Mouse (Mus musculus): ENCODE measurements around the gene Itgal. TPM values are rescaled to one million over a fixed set of nuclear protein-coding genes. Genes with fewer than 3 reads are reported as not detected.
A peak's percentile ranks its signal among the peaks of the same experiment; 100 is the strongest.

The Itgal gene
- polyA plus RNA-seq, 1 experiment from 2014 or later = 0.29 TPM

GRCm38 (mm10) chr7:127287940-127288339 lies 8.1 kb upstream of the Itgal start:
- Histone ChIP-seq H3K27me3 (ENCODE audit: control insufficient read depth, insufficient read depth, low read length) (no peaks in the 10 kb centered on the region), H3K9me3 (ENCODE audit: control insufficient read depth, low read length) (no peaks in the 10 kb centered on the region; the same call in 1 of the 2 replicates), H3K27ac (ENCODE audit: low read depth, low read length) (no peak overlapping the region), H3K36me3 (ENCODE audit: control insufficient read depth, insufficient read depth, low read length) (no peaks in the 10 kb centered on the region), H3K4me3 (ENCODE audit: low read depth, low read length) (no peak overlapping the region), H3K4me1 (replicated peaks; ENCODE audit: control insufficient read depth, insufficient read depth, low read length) (no peaks in the 10 kb centered on the region), H3K4me2 (ENCODE audit: low read depth, low read length, severe bottlenecking) (no peak overlapping the region), H3K9ac (ENCODE audit: low read length) (no peak overlapping the region)
- ATAC-seq (replicated peaks; ENCODE audit: low FRiP score) (no peak), DNase-seq (ENCODE audit: low spot score) (no peak)
- 68% methylated on average over 1 of the region's 1 CpGs for WGBS

GRCm38 (mm10) chr7:127289306-127289705 lies 6.8 kb upstream of the Itgal start:
- Histone ChIP-seq H3K36me3 (ENCODE audit: control insufficient read depth, insufficient read depth, low read length) (no peaks in the 10 kb centered on the region), H3K4me3 (ENCODE audit: low read depth, low read length) (no peak overlapping the region), H3K27ac (ENCODE audit: low read depth, low read length) (no peak overlapping the region), H3K9me3 (ENCODE audit: control insufficient read depth, low read length) (no peaks in the 10 kb centered on the region; the same call in 1 of the 2 replicates), H3K4me1 (replicated peaks; ENCODE audit: control insufficient read depth, insufficient read depth, low read length) (no peaks in the 10 kb centered on the region), H3K4me2 (ENCODE audit: low read depth, low read length, severe bottlenecking) (no peak overlapping the region), H3K27me3 (ENCODE audit: control insufficient read depth, insufficient read depth, low read length) (no peaks in the 10 kb centered on the region), H3K9ac (ENCODE audit: low read length) (no peak overlapping the region)
- no peak for DNase-seq (ENCODE audit: low spot score)
- WGBS = 93% methylated on average over 2 of the region's 2 CpGs
- no peak for ATAC-seq (replicated peaks; ENCODE audit: low FRiP score)

- no peak for DNase-seq (ENCODE audit: low spot score)
- no peak for ATAC-seq (replicated peaks; ENCODE audit: low FRiP score)
- Histone ChIP-seq H3K4me3 (ENCODE audit: low read depth, low read length) (no peak overlapping the region), H3K27me3 (ENCODE audit: control insufficient read depth, insufficient read depth, low read length) (no peaks in the 10 kb centered on the region), H3K36me3 (ENCODE audit: control insufficient read depth, insufficient read depth, low read length) (no peaks in the 10 kb centered on the region), H3K27ac (ENCODE audit: low read depth, low read length) (no peak overlapping the region), H3K4me1 (replicated peaks; ENCODE audit: control insufficient read depth, insufficient read depth, low read length) (no peaks in the 10 kb centered on the region), H3K9ac (ENCODE audit: low read length) (no peak overlapping the region), H3K4me2 (ENCODE audit: low read depth, low read length, severe bottlenecking) (no peak overlapping the region), H3K9me3 (ENCODE audit: control insufficient read depth, low read length) (no peaks in the 10 kb centered on the region; the same call in 1 of the 2 replicates)
- 62% methylated on average over 8 of the region's 8 CpGs for WGBS
Observed at GRCm38 (mm10) chr7:127290142-127290541, 5.9 kb upstream of the Itgal start.

GRCm38 (mm10) chr7:127296786-127297555 lies 911 bp downstream of the Itgal start:
- Histone ChIP-seq H3K4me3 (ENCODE audit: low read depth, low read length) (no peak overlapping the region), H3K4me1 (replicated peaks; ENCODE audit: control insufficient read depth, insufficient read depth, low read length) (no peaks in the 10 kb centered on the region), H3K27me3 (ENCODE audit: control insufficient read depth, insufficient read depth, low read length) (no peaks in the 10 kb centered on the region), H3K9ac (ENCODE audit: low read length) (no peak overlapping the region), H3K27ac (ENCODE audit: low read depth, low read length) (no peak overlapping the region), H3K9me3 (ENCODE audit: control insufficient read depth, low read length) (no peaks in the 10 kb centered on the region), H3K36me3 (ENCODE audit: control insufficient read depth, insufficient read depth, low read length) (no peaks in the 10 kb centered on the region), H3K4me2 (ENCODE audit: low read depth, low read length, severe bottlenecking) (no peak overlapping the region)
- DNase-seq (ENCODE audit: low spot score) (no peak), ATAC-seq (replicated peaks; ENCODE audit: low FRiP score) (no peak)
- WGBS = 84% methylated on average over 5 of the region's 5 CpGs

GRCm38 (mm10) chr7:127297586-127298193 lies 1.6 kb downstream of the Itgal start:
- ATAC-seq (replicated peaks; ENCODE audit: low FRiP score) (no peak), DNase-seq (ENCODE audit: low spot score) (no peak)
- H3K9ac ChIP-seq (ENCODE audit: low read length) = no peak overlapping the region
- no peaks in the 10 kb centered on the region for H3K4me1 ChIP-seq (replicated peaks; ENCODE audit: control insufficient read depth, insufficient read depth, low read length)
- H3K9me3 ChIP-seq (ENCODE audit: control insufficient read depth, low read length) = no peaks in the 10 kb centered on the region
- no peak overlapping the region for H3K27ac ChIP-seq (ENCODE audit: low read depth, low read length)
- no peak overlapping the region for H3K4me3 ChIP-seq (ENCODE audit: low read depth, low read length)
- no peaks in the 10 kb centered on the region for H3K27me3 ChIP-seq (ENCODE audit: control insufficient read depth, insufficient read depth, low read length)
- 96% methylated on average over 5 of the region's 5 CpGs for WGBS
- no peak overlapping the region for H3K4me2 ChIP-seq (ENCODE audit: low read depth, low read length, severe bottlenecking)
- no peaks in the 10 kb centered on the region for H3K36me3 ChIP-seq (ENCODE audit: control insufficient read depth, insufficient read depth, low read length)

- WGBS = 78% methylated on average over 2 of the region's 2 CpGs
- H3K27me3 ChIP-seq (ENCODE audit: control insufficient read depth, insufficient read depth, low read length) = no peaks in the 10 kb centered on the region
- no peak for DNase-seq (ENCODE audit: low spot score)
- H3K4me2 ChIP-seq (ENCODE audit: low read depth, low read length, severe bottlenecking) = no peak overlapping the region
- H3K4me1 ChIP-seq (replicated peaks; ENCODE audit: control insufficient read depth, insufficient read depth, low read length) = no peaks in the 10 kb centered on the region
- no peak overlapping the region for H3K4me3 ChIP-seq (ENCODE audit: low read depth, low read length)
- H3K27ac ChIP-seq (ENCODE audit: low read depth, low read length) = no peak overlapping the region
- no peaks in the 10 kb centered on the region for H3K36me3 ChIP-seq (ENCODE audit: control insufficient read depth, insufficient read depth, low read length)
- ATAC-seq (replicated peaks; ENCODE audit: low FRiP score) = no peak
- H3K9ac ChIP-seq (ENCODE audit: low read length) = no peak overlapping the region
- H3K9me3 ChIP-seq (ENCODE audit: control insufficient read depth, low read length) = no peaks in the 10 kb centered on the region
Observed at GRCm38 (mm10) chr7:127308431-127308830, 12.4 kb downstream of the Itgal start.

- Histone ChIP-seq H3K4me1 (replicated peaks; ENCODE audit: control insufficient read depth, insufficient read depth, low read length) (no peaks in the 10 kb centered on the region), H3K4me3 (ENCODE audit: low read depth, low read length) (no peak overlapping the region), H3K27me3 (ENCODE audit: control insufficient read depth, insufficient read depth, low read length) (no peaks in the 10 kb centered on the region), H3K36me3 (ENCODE audit: control insufficient read depth, insufficient read depth, low read length) (no peaks in the 10 kb centered on the region), H3K9ac (ENCODE audit: low read length) (no peak overlapping the region), H3K9me3 (ENCODE audit: control insufficient read depth, low read length) (no peaks in the 10 kb centered on the region), H3K27ac (ENCODE audit: low read depth, low read length) (no peak overlapping the region), H3K4me2 (ENCODE audit: low read depth, low read length, severe bottlenecking) (no peak overlapping the region)
- ATAC-seq (replicated peaks; ENCODE audit: low FRiP score) (no peak), DNase-seq (ENCODE audit: low spot score) (peak; percentile 63)
- WGBS = 64% methylated on average over 4 of the region's 4 CpGs
Observed at GRCm38 (mm10) chr7:127308887-127309286, 12.8 kb downstream of the Itgal start.

- Histone ChIP-seq H3K4me3 (ENCODE audit: low read depth, low read length) (no peak overlapping the region), H3K9ac (ENCODE audit: low read length) (no peak overlapping the region), H3K9me3 (ENCODE audit: control insufficient read depth, low read length) (no peaks in the 10 kb centered on the region), H3K4me1 (replicated peaks; ENCODE audit: control insufficient read depth, insufficient read depth, low read length) (no peaks in the 10 kb centered on the region), H3K27me3 (ENCODE audit: control insufficient read depth, insufficient read depth, low read length) (no peaks in the 10 kb centered on the region), H3K4me2 (ENCODE audit: low read depth, low read length, severe bottlenecking) (no peak overlapping the region), H3K27ac (ENCODE audit: low read depth, low read length) (no peak overlapping the region), H3K36me3 (ENCODE audit: control insufficient read depth, insufficient read depth, low read length) (no peaks in the 10 kb centered on the region)
- 75% methylated on average over 12 of the region's 12 CpGs for WGBS
- ATAC-seq (replicated peaks; ENCODE audit: low FRiP score) = no peak
- DNase-seq (ENCODE audit: low spot score) = no peak
Observed at GRCm38 (mm10) chr7:127309951-127310350, 13.9 kb downstream of the Itgal start.

GRCm38 (mm10) chr7:127313912-127314311 lies 17.9 kb downstream of the Itgal start:
- Histone ChIP-seq H3K4me2 (ENCODE audit: low read depth, low read length, severe bottlenecking) (no peak overlapping the region), H3K9ac (ENCODE audit: low read length) (no peak overlapping the region), H3K36me3 (ENCODE audit: control insufficient read depth, insufficient read depth, low read length) (no peaks in the 10 kb centered on the region), H3K27ac (ENCODE audit: low read depth, low read length) (no peak overlapping the region), H3K4me1 (replicated peaks; ENCODE audit: control insufficient read depth, insufficient read depth, low read length) (no peaks in the 10 kb centered on the region), H3K9me3 (ENCODE audit: control insufficient read depth, low read length) (no peaks in the 10 kb centered on the region), H3K27me3 (ENCODE audit: control insufficient read depth, insufficient read depth, low read length) (no peaks in the 10 kb centered on the region), H3K4me3 (ENCODE audit: low read depth, low read length) (no peak overlapping the region)
- ATAC-seq (replicated peaks; ENCODE audit: low FRiP score) (no peak), DNase-seq (ENCODE audit: low spot score) (no peak)
- 41% methylated on average over 8 of the region's 8 CpGs for WGBS
